Mouse (Mus musculus): ENCODE results near the gene Robo1. TPM values are rescaled to one million over a fixed set of nuclear protein-coding genes. Genes with fewer than 3 reads are reported as not detected.

Robo1 gene
- polyA plus RNA-seq, 1 experiment from 2014 or later = 66.9 TPM

- Histone ChIP-seq H3K27ac (no peak overlapping the region), H3K4me1 (peaks cover 4% of the 10 kb centered on the region), H3K4me2 (no peak overlapping the region), H3K36me3 (replicated peaks) (no peaks in the 10 kb centered on the region), H3K4me3 (no peak overlapping the region), H3K9ac (no peak overlapping the region), H3K27me3 (replicated peaks) (no peaks in the 10 kb centered on the region), H3K9me3 (no peaks in the 10 kb centered on the region)
- WGBS = 31% methylated on average over 5 of the region's 5 CpGs
- no peak for ATAC-seq (replicated peaks)
Observed at GRCm38 (mm10) chr16:72830394-72831056, 522.4 kb downstream of the Robo1 start.

- Histone ChIP-seq H3K9me3 (no peaks in the 10 kb centered on the region), H3K9ac (no peak overlapping the region), H3K36me3 (replicated peaks) (no peaks in the 10 kb centered on the region), H3K4me3 (no peak overlapping the region), H3K4me2 (no peak overlapping the region), H3K4me1 (peaks cover 1% of the 10 kb centered on the region), H3K27ac (no peak overlapping the region), H3K27me3 (replicated peaks) (no peaks in the 10 kb centered on the region)
- 67% methylated on average over 2 of the region's 2 CpGs for WGBS
- ATAC-seq (replicated peaks) = no peak
Observed at GRCm38 (mm10) chr16:72834266-72834665, 526.2 kb downstream of the Robo1 start.

- ATAC-seq (replicated peaks) = no peak
- Histone ChIP-seq H3K4me3 (no peak overlapping the region), H3K9ac (no peak overlapping the region), H3K9me3 (no peaks in the 10 kb centered on the region), H3K4me2 (no peak overlapping the region), H3K27ac (no peak overlapping the region), H3K36me3 (replicated peaks) (no peaks in the 10 kb centered on the region), H3K4me1 (no peaks in the 10 kb centered on the region), H3K27me3 (replicated peaks) (no peaks in the 10 kb centered on the region)
- 69% methylated on average over 1 of the region's 1 CpGs for WGBS
Observed at GRCm38 (mm10) chr16:72839031-72839430, 530.9 kb downstream of the Robo1 start.

GRCm38 (mm10) chr16:72841066-72841465 is 533.0 kb downstream of the Robo1 start:
- Histone ChIP-seq H3K27ac (no peak overlapping the region), H3K4me2 (no peak overlapping the region), H3K27me3 (replicated peaks) (no peaks in the 10 kb centered on the region), H3K9ac (no peak overlapping the region), H3K4me1 (no peaks in the 10 kb centered on the region), H3K9me3 (no peaks in the 10 kb centered on the region), H3K36me3 (replicated peaks) (no peaks in the 10 kb centered on the region), H3K4me3 (no peak overlapping the region)
- no peak for ATAC-seq (replicated peaks)
- WGBS = 69% methylated on average over 9 of the region's 9 CpGs

DNA sequence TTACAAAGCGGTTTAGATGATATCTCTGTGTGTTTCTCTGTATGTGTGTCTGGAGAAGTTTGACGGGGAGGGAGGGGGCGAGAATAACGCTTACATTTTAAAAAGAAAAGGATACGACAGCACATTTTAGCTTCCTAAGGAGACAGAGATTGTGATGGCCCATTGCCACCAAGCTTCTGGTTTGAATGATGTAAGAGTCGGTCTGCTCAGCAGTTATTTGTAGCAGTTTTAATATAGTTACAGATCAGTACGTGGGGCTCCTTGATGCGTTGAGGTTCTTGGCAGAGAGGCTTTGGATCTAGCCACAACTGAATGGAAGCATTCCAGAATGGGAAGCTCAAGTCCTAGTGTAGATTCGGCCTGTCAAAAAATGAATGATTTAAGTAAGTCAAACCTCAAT is 546.0 kb downstream of the Robo1 start:
- Histone ChIP-seq H3K9ac (no peak overlapping the region), H3K4me1 (no peaks in the 10 kb centered on the region), H3K36me3 (replicated peaks) (no peaks in the 10 kb centered on the region), H3K27me3 (replicated peaks) (no peaks in the 10 kb centered on the region), H3K27ac (no peak overlapping the region), H3K4me3 (no peak overlapping the region), H3K4me2 (no peak overlapping the region), H3K9me3 (no peaks in the 10 kb centered on the region)
- WGBS = 89% methylated on average over 9 of the region's 9 CpGs
- ATAC-seq (replicated peaks) = no peak

DNA sequence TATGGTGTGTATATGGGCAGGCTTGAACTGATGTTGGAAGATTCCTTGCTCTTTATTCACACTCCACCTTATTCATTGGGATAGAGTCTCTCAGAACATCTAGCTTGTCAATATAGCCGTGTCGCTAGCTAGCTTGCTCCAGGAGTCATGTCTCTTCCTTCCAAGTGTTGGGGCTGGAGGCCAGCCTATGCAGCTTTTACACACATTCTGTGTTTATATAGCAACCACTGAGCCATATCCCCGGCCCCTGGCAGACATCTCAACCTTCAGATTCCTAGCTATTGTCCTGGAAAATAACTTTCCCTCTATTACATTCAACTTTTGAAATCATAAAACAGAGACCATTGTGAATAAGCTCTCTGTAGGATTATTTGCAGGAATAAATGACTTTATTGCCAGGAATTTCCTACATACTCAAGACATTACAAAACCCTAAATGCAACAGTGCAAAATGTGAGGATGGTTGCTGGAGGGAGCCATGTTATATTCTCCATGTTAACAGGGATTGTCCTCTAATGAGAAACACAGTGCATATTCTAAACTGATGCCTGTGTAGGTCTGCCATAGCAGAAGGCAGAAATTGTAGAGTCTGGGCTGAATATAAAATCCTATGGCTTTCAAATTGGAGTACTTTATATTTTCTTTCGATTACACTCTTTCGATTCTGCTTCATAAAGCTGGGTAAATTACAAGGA is 546.9 kb downstream of the Robo1 start:
- no peak for ATAC-seq (replicated peaks)
- no peaks in the 10 kb centered on the region for H3K9me3 ChIP-seq
- H3K4me2 ChIP-seq = no peak overlapping the region
- H3K36me3 ChIP-seq (replicated peaks) = no peaks in the 10 kb centered on the region
- no peaks in the 10 kb centered on the region for H3K27me3 ChIP-seq (replicated peaks)
- 78% methylated on average over 5 of the region's 5 CpGs for WGBS
- H3K4me1 ChIP-seq = no peaks in the 10 kb centered on the region
- no peak overlapping the region for H3K4me3 ChIP-seq
- H3K27ac ChIP-seq = no peak overlapping the region
- no peak overlapping the region for H3K9ac ChIP-seq

GRCm38 (mm10) chr16:72861707-72862277 is 553.7 kb downstream of the Robo1 start:
- no peak overlapping the region for H3K4me3 ChIP-seq
- no peak overlapping the region for H3K4me2 ChIP-seq
- H3K9ac ChIP-seq = no peak overlapping the region
- WGBS = 87% methylated on average over 7 of the region's 7 CpGs
- H3K9me3 ChIP-seq = no peaks in the 10 kb centered on the region
- ATAC-seq (replicated peaks) = no peak
- no peak overlapping the region for H3K27ac ChIP-seq
- no peaks in the 10 kb centered on the region for H3K27me3 ChIP-seq (replicated peaks)
- H3K36me3 ChIP-seq (replicated peaks) = no peaks in the 10 kb centered on the region
- H3K4me1 ChIP-seq = no peaks in the 10 kb centered on the region

- no peak overlapping the region for H3K9ac ChIP-seq
- ATAC-seq (replicated peaks) = no peak
- H3K4me2 ChIP-seq = no peak overlapping the region
- H3K27ac ChIP-seq = no peak overlapping the region
- H3K4me3 ChIP-seq = no peak overlapping the region
- peaks cover 2% of the 10 kb centered on the region; the same call in 1 of the 2 replicates for H3K4me1 ChIP-seq
- H3K36me3 ChIP-seq (replicated peaks) = no peaks in the 10 kb centered on the region
- no peaks in the 10 kb centered on the region for H3K9me3 ChIP-seq
- no peaks in the 10 kb centered on the region for H3K27me3 ChIP-seq (replicated peaks)
- WGBS = 88% methylated on average over 4 of the region's 4 CpGs
Observed at GRCm38 (mm10) chr16:72866011-72866410, 557.9 kb downstream of the Robo1 start.

GRCm38 (mm10) chr16:72874934-72875732 is 567.0 kb downstream of the Robo1 start:
- 50% methylated on average over 8 of the region's 8 CpGs for WGBS
- Histone ChIP-seq H3K27me3 (replicated peaks) (no peaks in the 10 kb centered on the region), H3K9ac (no peak overlapping the region), H3K4me1 (peaks cover 8% of the 10 kb centered on the region), H3K9me3 (no peaks in the 10 kb centered on the region), H3K27ac (peak overlapping the region; percentile 30), H3K36me3 (replicated peaks) (no peaks in the 10 kb centered on the region), H3K4me3 (no peak overlapping the region), H3K4me2 (no peak overlapping the region)
- peak; percentile 88 for ATAC-seq (replicated peaks)

DNA sequence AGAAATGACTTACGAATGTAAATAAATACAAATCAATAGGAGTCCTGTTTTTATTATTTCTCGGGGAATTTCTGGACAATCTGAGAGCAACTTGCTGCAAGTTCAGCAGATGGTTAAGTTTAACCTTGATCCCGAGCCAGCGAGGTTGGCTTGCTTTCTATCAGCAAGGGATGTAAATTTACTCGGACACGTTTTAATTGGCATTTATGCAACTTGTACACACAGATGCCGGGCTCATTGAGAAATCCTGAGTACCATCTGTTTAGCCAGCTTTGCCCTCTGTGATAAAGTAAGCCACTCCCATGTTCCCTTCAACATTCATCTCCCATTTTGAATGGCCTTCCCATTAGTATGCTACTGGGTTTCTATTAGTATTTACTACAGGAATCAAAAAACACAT is 580.0 kb downstream of the Robo1 start:
- Histone ChIP-seq H3K36me3 (replicated peaks) (no peaks in the 10 kb centered on the region), H3K27me3 (replicated peaks) (no peaks in the 10 kb centered on the region), H3K4me2 (peak overlapping the region; percentile 0; the same call in 1 of the 2 replicates), H3K27ac (no peak overlapping the region; the same call in 1 of the 2 replicates), H3K4me1 (peaks cover 7% of the 10 kb centered on the region), H3K4me3 (no peak overlapping the region), H3K9ac (no peak overlapping the region), H3K9me3 (no peaks in the 10 kb centered on the region)
- no peak; the same call in 1 of the 2 replicates for ATAC-seq (replicated peaks)
- 6% methylated on average over 7 of the region's 7 CpGs for WGBS

DNA sequence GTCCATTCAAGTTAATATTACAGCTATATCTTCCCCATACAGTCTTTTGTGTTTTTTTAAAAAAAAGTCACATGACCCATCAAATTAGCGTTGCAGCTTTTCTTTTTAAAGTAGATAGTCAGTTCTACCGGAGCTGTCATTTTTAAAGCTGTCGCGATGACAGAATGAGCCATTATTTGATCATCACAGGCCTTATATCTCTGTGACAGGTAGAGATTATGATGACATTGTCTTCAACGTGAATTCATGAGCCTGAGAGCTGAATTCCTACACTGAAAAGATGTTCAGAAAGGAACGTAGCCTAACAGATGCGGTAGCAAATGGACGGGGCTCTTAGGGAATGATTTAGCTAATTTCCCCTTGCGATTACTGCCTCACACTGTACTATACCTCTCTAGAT is 581.3 kb downstream of the Robo1 start:
- no peaks in the 10 kb centered on the region for H3K36me3 ChIP-seq (replicated peaks)
- H3K27me3 ChIP-seq (replicated peaks) = no peaks in the 10 kb centered on the region
- H3K9me3 ChIP-seq = no peaks in the 10 kb centered on the region
- H3K9ac ChIP-seq = no peak overlapping the region
- 63% methylated on average over 9 of the region's 9 CpGs for WGBS
- ATAC-seq (replicated peaks) = peak; percentile 5; the same call in 1 of the 2 replicates
- H3K4me1 ChIP-seq = peaks cover 7% of the 10 kb centered on the region
- no peak overlapping the region for H3K27ac ChIP-seq
- H3K4me2 ChIP-seq = no peak overlapping the region
- H3K4me3 ChIP-seq = no peak overlapping the region

- H3K4me1 ChIP-seq = no peaks in the 10 kb centered on the region; the same call in 1 of the 2 replicates
- 87% methylated on average over 11 of the region's 11 CpGs for WGBS
- H3K27ac ChIP-seq = no peak overlapping the region
Observed at GRCm38 (mm10) chr16:72897125-72897524, 589.0 kb downstream of the Robo1 start.

More at GRCm38 (mm10) chr16:72897125-72897524, 589.0 kb downstream of the Robo1 start:
- H3K9ac ChIP-seq = no peak overlapping the region
- no peak overlapping the region for H3K4me2 ChIP-seq
- no peak overlapping the region for H3K4me3 ChIP-seq
- no peak for ATAC-seq (replicated peaks)
- no peaks in the 10 kb centered on the region for H3K27me3 ChIP-seq (replicated peaks)
- no peaks in the 10 kb centered on the region for H3K9me3 ChIP-seq
- no peaks in the 10 kb centered on the region for H3K36me3 ChIP-seq (replicated peaks)

Data from midbrain, embryonic 15.5 days (tissue).